Mouse (Mus musculus) kidney, adult 11 months (tissue): ENCODE results near the gene Ttll13.
A peak's percentile ranks its signal among the peaks of the same experiment; 100 is the strongest.

Experiments used
- DNase-seq: peaks from one replicate; pipeline ENCODE4 v3.0.0; 2022

Gene Ttll13

DNA sequence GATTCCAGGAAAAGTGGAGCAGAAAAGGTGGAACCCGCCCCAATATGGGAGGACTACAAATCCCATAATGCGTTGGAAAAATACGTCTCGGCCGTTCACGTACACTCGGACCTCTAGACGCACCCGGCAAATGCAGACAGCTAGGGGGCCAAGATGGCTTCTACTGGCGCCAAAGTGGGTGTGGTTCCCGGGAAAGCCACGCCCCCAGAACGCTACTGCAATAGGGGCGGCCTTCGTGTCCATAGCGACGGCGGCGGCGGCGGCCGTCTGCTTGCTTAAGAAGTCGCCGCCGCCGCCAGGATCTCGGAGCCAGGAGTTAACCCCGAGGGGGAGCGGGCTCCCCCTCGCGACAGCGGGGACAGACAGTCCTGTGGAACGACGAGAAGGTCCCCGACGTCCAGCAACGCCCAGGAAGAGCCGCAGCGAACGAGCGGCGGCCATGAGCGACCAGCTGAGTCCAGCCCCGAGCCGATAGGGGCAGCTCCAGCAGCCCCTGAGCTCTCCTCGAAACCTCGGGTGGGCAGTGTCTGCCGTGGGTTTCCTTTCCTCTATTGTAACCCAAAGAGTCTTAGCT lies at the start of gene Ttll13:
Gene Ttll13 (plus strand): TSS at position 229 of the 574 bp plus-strand sequence.
- peak; percentile 98 for DNase-seq

DNA sequence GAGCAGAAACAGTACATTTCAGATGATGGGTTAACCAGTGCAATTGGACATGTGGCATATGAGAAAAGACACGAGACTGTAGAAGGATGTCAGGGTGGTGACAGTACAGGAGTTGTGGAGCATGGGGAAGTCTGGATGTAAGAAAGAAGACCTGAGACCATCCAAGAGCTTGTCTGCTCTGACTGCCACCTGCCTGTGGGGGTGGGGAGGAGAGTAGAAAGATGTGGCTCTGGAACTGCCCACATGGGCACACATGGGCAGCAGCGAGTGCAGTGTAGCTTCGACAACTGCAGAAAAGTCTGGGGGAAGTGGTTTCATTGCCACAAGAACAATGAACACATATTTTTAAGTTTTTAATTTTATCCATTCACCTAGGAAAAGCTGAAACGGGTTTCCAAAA lies 48.8 kb upstream of the Ttll13 start:
- no peak for DNase-seq

- peak; percentile 86 for DNase-seq
Measured at GRCm38 (mm10) chr7:80197941-80198778, 48.0 kb upstream of the Ttll13 start.

DNA sequence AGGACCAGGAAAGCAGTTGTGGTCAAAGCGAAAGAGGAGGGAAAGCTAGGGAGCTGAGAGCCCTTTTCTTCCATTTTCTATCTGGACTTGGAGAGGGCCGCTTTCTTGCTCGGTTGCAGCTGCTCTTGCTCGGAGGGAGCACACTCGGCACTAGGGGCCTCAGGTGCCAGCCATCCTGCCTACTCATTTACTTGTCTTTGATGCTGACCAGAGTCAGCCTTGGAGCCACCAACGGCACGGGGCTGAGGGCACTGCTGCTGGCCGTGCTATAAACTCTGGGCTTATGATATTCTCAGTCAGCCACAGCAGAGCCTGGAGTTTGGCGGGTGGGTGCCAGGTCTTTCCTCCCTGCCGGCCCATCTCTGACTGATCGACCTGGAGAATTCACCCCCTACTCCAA lies 47.3 kb upstream of the Ttll13 start:
- no peak for DNase-seq

DNA sequence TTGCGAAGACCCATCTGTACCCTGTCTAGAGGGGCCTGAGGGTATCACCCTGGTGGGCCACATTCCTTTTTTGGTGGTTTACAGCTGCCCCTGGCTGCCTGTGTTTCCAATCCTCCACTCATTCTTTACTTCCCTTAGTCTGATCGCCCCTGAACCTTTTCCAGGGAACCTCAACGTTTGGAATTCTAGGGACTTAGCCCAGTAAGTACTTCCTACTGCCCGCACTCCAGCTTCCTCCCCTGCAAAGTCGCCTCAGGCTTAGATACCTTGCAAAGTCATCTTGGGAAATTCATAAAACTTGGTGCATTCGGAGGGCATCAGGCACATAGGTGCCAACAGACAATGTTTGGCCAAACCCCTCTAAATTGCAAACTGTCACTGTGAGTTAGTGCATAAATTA lies 46.9 kb upstream of the Ttll13 start:
- DNase-seq, result no peak

GRCm38 (mm10) chr7:80199851-80200587 lies 46.2 kb upstream of the Ttll13 start:
- DNase-seq, result no peak

- DNase-seq, result no peak
Measured at GRCm38 (mm10) chr7:80200588-80200945, 45.6 kb upstream of the Ttll13 start.

DNA sequence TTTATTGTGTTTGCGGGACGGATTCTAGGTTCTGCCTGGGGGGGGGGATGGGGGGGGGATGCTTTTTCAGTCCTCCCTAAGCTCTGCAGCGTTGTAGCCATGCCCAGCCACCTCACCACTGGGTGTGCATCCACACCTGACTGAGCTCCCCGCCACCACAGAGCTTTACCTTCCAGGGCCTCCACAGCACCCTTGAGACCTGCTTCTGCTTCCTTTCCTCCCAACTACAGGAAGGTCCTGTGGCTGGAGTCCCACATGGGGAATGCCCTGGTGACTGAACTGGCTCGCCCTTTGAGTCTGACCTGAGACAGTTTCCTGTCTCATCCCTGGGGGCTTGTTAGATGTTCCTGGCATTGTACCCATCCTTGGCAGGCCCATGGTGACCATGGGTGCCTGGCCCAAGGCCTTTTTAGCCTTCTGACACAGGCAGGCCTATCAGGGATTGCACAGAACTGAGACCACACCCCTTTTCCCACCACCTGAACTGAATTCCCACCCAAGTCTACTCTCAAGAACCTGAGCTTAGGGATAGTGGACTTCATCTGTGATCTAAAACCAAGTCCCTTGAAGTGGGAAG lies 45.1 kb upstream of the Ttll13 start:
- DNase-seq, result no peak

DNA sequence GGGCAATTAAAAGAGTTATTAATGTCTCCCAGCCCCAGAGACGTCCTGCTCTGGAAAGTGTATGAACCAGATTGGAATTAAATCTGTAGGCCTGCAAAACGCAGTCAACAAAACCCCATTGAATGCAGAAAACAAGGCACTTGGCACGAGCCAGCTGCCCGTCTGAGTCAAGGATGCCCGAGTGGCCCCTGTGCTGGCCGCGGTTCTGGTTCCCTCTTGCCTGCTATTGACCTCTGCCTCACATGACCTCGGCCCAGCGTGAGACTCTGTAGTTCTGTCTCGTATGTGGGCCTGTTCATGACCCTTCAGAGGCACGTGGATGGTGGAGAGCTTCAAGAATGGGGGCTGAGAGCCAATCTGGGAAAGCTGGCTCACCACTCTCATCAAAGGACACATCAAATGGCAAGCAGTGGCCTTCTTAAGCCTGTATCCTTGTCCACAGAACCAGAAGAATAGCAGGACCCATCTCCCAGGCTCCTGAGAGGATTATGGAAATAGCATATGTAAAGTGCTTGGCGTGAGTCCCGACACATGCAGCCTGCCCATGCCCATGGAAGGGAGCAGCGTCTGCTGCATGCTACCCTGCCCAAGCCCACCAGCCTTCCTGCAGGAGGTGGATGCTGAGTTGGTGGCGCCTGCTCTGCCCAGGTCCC lies 44.2 kb upstream of the Ttll13 start:
- peak; percentile 59 for DNase-seq

DNA sequence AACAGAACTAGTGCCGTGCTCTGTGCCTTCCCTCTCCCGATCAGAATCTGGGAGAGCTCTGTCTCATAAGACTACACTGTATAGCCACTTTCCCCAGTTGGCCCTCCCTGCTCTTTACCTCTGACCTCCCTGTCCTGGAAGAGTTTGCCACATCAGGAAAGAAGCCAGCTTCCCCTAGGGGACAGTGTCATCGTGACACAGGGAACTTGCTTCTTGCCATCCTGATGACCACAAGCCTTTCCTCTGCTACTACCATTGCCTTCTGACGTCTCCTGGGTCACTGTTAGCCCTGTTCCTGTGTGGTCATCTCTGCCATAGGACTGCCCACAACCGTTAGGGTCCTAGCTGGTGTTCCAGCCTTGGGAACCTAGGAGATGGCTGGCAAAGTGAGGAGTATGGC lies 43.2 kb upstream of the Ttll13 start:
- no peak for DNase-seq

DNA sequence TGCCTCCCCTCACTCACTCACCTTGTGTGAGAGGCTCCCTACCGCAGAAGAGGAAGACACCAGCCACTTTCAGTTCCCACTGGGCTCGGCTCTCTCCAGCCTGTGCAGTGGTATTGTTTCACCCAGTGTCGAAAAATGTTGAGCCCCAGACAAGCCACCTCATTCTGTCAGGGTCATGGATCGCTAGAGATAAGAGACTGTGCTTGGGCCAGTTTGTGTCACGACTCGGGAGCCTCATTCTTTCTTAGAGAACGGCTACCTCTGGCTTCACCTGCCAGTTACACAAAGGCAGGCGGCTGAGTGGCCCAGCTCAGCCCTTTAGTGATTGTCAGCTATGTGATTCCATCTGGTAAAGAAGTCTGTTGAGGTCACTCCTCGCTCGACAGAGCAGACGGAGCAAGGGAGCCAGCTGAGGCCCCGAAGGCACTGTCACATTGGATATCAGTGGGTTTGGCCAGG lies 42.5 kb upstream of the Ttll13 start:
- DNase-seq, result no peak

DNA sequence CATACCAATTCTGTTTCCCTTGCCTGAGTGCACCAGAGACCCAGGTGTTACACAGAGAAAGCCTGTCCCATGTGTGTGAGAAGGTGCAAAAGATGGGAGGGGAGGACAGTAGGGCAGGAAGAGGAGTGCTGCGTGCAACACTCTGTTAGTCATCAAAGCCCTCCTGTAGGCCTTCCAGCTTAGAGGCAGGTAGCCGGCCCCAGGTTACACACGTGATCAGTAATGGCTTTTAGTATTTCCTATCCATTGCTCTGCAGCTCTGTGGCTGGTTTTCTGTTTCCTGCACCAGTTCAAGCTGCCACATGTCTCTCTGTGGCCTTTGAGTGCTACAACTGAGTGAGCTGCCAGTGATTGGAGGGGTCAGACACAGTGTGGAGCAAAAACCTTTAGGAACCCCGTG lies 41.8 kb upstream of the Ttll13 start:
- DNase-seq, result no peak

DNA sequence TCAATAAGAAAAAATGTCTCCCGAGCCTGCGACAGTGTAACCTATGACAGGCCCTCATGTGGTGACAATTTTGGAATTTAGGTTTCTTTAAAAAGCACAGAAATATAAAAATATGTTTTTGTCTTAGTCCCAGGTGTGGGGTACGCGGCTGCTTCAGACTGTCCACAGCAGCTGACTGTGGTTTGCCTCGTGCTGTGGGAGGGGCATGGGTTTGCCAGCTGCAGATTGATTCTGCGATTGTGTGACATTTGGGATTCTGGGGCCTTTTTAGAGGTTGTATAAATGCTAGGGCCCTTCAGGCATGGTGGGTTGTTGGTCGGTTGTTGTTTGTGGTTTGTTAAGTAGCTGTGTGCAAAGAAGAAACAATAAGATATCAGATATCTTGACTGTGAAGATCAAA lies 41.2 kb upstream of the Ttll13 start:
- DNase-seq, result no peak

GRCm38 (mm10) chr7:80205705-80206589 lies 40.2 kb upstream of the Ttll13 start:
- no peak for DNase-seq

- peak; percentile 83 for DNase-seq
Measured at GRCm38 (mm10) chr7:80207314-80207731, 38.9 kb upstream of the Ttll13 start.

GRCm38 (mm10) chr7:80208026-80208642 lies 38.0 kb upstream of the Ttll13 start:
- peak; percentile 62 for DNase-seq

GRCm38 (mm10) chr7:80208738-80209430 lies 37.3 kb upstream of the Ttll13 start:
- no peak for DNase-seq

- no peak for DNase-seq
Measured at GRCm38 (mm10) chr7:80209669-80210068, 36.5 kb upstream of the Ttll13 start.

DNA sequence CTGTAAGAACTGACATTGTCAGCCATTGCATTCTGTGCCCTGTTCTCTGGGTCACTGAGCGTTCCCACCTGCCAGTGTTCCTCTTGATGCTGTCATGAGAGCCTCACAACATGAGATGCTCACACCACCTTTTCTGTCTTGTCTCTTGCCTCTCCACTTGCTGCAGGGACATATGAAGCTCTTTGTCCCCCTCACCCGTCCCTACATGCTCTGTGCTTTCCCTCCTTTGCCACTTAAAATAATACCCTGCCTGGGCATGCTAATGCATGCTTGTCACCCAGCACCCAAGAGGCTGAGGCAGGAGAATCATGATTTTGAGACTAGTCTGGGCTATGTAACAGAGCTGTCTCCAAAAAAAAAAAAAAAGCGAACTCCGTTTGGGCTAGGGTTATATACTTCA lies 35.2 kb upstream of the Ttll13 start:
- no peak for DNase-seq

DNA sequence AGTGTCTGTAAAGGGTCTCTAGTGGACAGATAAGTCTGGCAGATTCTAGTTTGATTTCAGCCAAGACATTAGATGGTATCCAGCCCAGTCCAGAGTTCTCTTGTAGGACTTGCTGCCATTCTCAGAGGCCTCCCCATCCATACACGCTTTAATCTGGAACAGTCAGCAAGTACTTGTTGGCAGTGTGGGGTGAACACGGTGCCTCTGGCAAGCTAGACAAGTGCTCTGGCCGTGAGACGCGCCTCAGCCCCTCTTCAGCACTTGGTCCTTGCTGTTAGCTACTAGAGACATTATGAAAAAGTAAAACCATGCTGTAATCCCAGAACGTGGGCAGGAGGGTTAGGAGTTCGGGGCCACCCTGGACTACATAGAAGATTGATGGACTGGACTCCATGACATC lies 32.6 kb upstream of the Ttll13 start:
- no peak for DNase-seq

GRCm38 (mm10) chr7:80214459-80214858 lies 31.7 kb upstream of the Ttll13 start:
- no peak for DNase-seq
